Mouse (Mus musculus): ENCODE measurements around the gene Tmem59l.

- TF ChIP-seq CTCF (IDR thresholded peaks at IDR 0.05; ENCODE audit: low read depth, low read length) (peak; percentile 57), POLR2A (IDR thresholded peaks at IDR 0.05; ENCODE audit: borderline replicate concordance, low read depth, low read length) (no peak)
Measured at GRCm38 (mm10) chr8:70506328-70507026, 19.3 kb upstream of the Tmem59l start, which contains the start of gene Rex1bd.

Data from bone marrow macrophage, adult 2 months (primary cell).